Mouse (Mus musculus) forebrain, postnatal 0 days (tissue): ENCODE results near the gene Cep97. TPM values are rescaled to one million over a fixed set of nuclear protein-coding genes. Genes with fewer than 3 reads are reported as not detected.
"Not testable (repeated sequence)": the region's sequence is repeated elsewhere in the genome, so short reads cannot be mapped to it uniquely, and the experiment has no call there.

ENCODE experiments used
- ATAC-seq: fragments of 200-750 bp; cut with Nextera tagmentation; 2 replicates; pipeline ENCODE4 v1.8.0; 2017; ENCODE audit warnings: mild to moderate bottlenecking, moderate library complexity
- DNase-seq: peaks from one replicate; pipeline ENCODE4 v3.0.0-alpha.2; 2015
- H3K27ac ChIP-seq: fragments of 300-500 bp; sonication (generic); 2 replicates; pipeline ENCODE4 v1.5.1; 2014; ENCODE audit warnings: low read depth, mild to moderate bottlenecking, antibody characterized with exemption, low read length, moderate library complexity, mixed read lengths
- H3K27me3 ChIP-seq: fragments of 300-500 bp; sonication (generic); 2 replicates; pipeline ENCODE4 v1.6.1; 2014; ENCODE audit warnings: mild to moderate bottlenecking, low read length, mixed read lengths; ENCODE audit not compliant: insufficient read depth
- H3K36me3 ChIP-seq: fragments of 300-500 bp; sonication (generic); 2 replicates; pipeline ENCODE4 v1.6.1; 2014; ENCODE audit warnings: mild to moderate bottlenecking, moderate library complexity; ENCODE audit not compliant: insufficient read depth
- H3K4me1 ChIP-seq: fragments of 300-500 bp; sonication (generic); 2 replicates; pipeline ENCODE4 v1.6.1; 2014; ENCODE audit warnings: antibody characterized with exemption; ENCODE audit not compliant: insufficient read depth
- H3K4me2 ChIP-seq: fragments of 300-500 bp; sonication (generic); 2 replicates; pipeline ENCODE4 v1.6.1; 2014; ENCODE audit warnings: low read depth, mild to moderate bottlenecking, moderate library complexity
- H3K4me3 ChIP-seq: fragments of 300-500 bp; sonication (generic); 2 replicates; pipeline ENCODE4 v1.5.1; 2014; ENCODE audit warnings: low read depth, low read length, mixed read lengths
- H3K9ac ChIP-seq: fragments of 300-500 bp; sonication (generic); 2 replicates; pipeline ENCODE4 v1.6.1; 2014; ENCODE audit warnings: mild to moderate bottlenecking
- H3K9me3 ChIP-seq: fragments of 300-500 bp; sonication (generic); 2 replicates; pipeline ENCODE4 v1.6.1; 2016; ENCODE audit warnings: low read length
- CTCF ChIP-seq: sonication (generic); IDR thresholded peaks from 2 replicates; pipeline ENCODE4 v1.5.1; 2016; ENCODE audit warnings: antibody characterized with exemption, control low read depth, low read depth
- WGBS: fragments of 180-500 bp; shearing (Covaris S2); extraction: QIAGEN DNeasy Blood & Tissue Kit; methylation state at CpG from one replicate; pipeline ENCODE4 v1.1.7; 2014; 5-methylcytosine and 5-hydroxymethylcytosine counted together
- polyA plus RNA-seq: library from polyadenylated mRNA; unstranded; fragments of >200 nt; fragmentation: Nextera tagmentation; extraction: Ambion mirVana; gene quantifications from 2 replicates; pipeline ENCODE4 v1.2.1, GENCODE M21; 2015
- total RNA-seq: library from RNA; depleted of rRNA; stranded (reverse); fragments of >200 nt; gene quantifications from 2 replicates; pipeline ENCODE4 v1.2.3, GENCODE M21; 2014

Cep97 gene
- total and polyA plus RNA-seq, 2 experiments from 2014 or later = 6.5 to 9.4 TPM

DNA sequence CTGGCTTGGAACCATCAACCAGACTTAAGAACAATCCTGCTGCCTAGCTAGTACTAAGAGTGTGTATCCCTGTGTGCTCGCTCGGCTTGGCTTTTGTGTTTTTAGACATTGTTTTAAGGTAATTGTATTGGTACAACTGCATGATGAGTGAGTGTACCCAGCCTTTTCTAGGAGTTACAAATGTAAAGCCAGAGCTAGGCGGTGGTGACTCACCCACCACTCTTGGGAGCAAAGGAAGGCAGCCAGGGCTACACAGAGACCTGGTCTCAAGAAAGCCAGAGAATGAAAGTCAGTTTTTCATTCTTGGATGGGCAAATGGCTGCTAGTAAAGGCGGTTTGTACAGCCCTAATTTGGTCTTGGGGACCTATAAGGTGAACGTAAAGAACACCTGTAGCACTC, 35.8 kb upstream of the Cep97 start:
- H3K36me3 ChIP-seq = peaks cover 32% of the 10 kb centered on the region
- no peak overlapping the region for H3K4me2 ChIP-seq
- WGBS = 93% methylated on average over 5 of the region's 5 CpGs
- no peak overlapping the region for H3K4me3 ChIP-seq
- H3K9me3 ChIP-seq = no peaks in the 10 kb centered on the region
- no peak for ATAC-seq
- H3K27ac ChIP-seq = no peak overlapping the region
- TF ChIP-seq CTCF = no peak
- H3K27me3 ChIP-seq = no peaks in the 10 kb centered on the region
- no peak for DNase-seq
- peaks cover 10% of the 10 kb centered on the region for H3K4me1 ChIP-seq
- no peak overlapping the region for H3K9ac ChIP-seq

DNA sequence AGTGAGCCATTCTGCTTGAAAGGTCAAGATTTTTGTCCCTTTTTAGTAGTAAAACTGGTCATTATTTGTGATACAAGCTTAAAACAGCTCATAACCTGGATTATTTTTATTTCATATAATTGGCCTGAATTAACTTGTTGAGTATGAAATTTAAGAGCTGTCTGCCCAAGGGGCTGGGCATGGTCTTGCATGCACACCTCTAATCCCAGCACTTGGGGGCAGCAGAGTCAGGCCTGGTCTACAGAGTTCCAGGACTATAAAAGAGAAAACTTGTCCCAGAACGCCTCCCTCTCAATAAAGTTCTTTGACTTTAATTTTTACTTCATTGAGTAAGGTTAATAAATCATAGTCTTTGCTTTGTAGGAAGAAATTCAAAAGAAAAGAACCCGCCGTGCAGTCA, 34.5 kb upstream of the Cep97 start:
- TF ChIP-seq CTCF = peak; percentile 65
- DNase-seq (peak; percentile 40), ATAC-seq (no peak)
- peaks cover 32% of the 10 kb centered on the region for H3K36me3 ChIP-seq
- 75% methylated on average over 3 of the region's 3 CpGs for WGBS
- no peak overlapping the region for H3K4me3 ChIP-seq
- no peaks in the 10 kb centered on the region for H3K9me3 ChIP-seq
- no peaks in the 10 kb centered on the region for H3K27me3 ChIP-seq
- no peak overlapping the region for H3K27ac ChIP-seq
- peaks cover 6% of the 10 kb centered on the region for H3K4me1 ChIP-seq
- H3K4me2 ChIP-seq = no peak overlapping the region
- no peak overlapping the region for H3K9ac ChIP-seq

DNA sequence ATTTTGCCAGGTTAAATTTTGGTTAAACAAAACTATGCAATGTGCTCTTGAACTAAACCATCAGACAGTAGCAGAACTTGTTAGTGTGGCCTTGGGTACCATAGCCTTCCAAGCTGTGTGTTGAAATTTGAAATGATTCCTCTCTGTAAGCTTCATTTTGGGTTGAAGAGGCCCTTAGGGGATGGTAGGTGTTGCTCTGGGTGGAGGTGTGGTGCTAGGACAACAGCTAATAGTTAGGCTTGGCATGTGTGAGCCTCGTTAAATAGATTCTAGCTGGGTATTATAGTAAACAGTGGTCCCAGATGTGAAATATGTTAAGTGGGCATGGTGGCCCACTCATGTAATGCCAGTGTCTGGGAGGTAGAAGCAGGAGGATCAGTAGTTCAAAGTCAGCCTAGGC, 32.6 kb upstream of the Cep97 start:
- Histone ChIP-seq H3K9me3 (no peaks in the 10 kb centered on the region), H3K9ac (peak overlapping the region; percentile 87), H3K27ac (no peak overlapping the region), H3K4me1 (peaks cover 6% of the 10 kb centered on the region), H3K4me2 (peak overlapping the region; percentile 69), H3K36me3 (peaks cover 31% of the 10 kb centered on the region), H3K4me3 (peak overlapping the region; percentile 76), H3K27me3 (no peaks in the 10 kb centered on the region)
- TF ChIP-seq CTCF = no peak
- DNase-seq (no peak), ATAC-seq (no peak)
- 6% methylated on average over 1 of the region's 1 CpGs for WGBS

DNA sequence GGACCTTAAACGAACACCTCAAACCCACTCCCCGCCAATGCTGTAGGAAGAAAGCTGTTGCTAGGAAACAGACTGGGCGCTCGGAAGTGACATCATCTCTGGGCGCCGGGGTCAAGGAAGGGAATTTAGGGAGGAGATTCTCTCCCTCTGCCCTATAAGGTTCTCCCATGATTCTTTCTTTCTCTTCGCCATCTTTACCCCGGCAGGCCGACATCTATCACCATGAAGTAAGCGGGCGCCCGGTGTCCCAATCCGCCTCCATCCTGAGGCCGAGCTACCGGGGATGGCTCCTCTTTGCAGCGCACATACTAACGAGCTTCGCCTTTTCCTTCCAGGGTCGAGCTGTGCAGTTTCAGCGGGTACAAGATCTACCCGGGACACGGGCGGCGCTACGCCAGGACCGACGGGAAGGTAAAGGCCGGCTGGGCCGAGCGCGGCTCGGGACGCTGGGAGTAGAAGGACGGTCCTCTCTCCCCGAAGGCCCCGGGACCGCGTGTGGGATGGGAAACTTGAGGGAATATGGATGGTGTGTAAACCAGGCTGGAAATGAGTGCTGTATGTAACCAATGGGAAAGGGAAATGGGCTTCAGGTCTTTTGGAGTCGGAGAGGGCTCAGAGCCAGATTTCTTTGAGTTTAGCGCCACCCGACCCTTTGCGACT, 31.7 kb upstream of the Cep97 start, which contains the start of gene Rpl24:
Gene Rpl24 (plus strand): TSS at position 64 of the 660 bp plus-strand sequence.
- Histone ChIP-seq H3K27ac (peak within 1 kb of the TSS; percentile 89), H3K36me3 (peaks cover 22% of the 10 kb centered on the region), H3K4me3 (peak within 1 kb of the TSS; percentile 76), H3K9ac (peak within 1 kb of the TSS; percentile 87), H3K4me2 (peak within 1 kb of the TSS; percentile 69), H3K4me1 (peaks cover 6% of the 10 kb centered on the region), H3K27me3 (no peaks in the 10 kb centered on the region), H3K9me3 (no peaks in the 10 kb centered on the region)
- ATAC-seq (peak; percentile 97), DNase-seq (peak; percentile 97)
- WGBS = under 1% methylated on average over 42 of the region's 42 CpGs
- TF ChIP-seq CTCF = no peak; the same call in 1 of the 2 replicates

DNA sequence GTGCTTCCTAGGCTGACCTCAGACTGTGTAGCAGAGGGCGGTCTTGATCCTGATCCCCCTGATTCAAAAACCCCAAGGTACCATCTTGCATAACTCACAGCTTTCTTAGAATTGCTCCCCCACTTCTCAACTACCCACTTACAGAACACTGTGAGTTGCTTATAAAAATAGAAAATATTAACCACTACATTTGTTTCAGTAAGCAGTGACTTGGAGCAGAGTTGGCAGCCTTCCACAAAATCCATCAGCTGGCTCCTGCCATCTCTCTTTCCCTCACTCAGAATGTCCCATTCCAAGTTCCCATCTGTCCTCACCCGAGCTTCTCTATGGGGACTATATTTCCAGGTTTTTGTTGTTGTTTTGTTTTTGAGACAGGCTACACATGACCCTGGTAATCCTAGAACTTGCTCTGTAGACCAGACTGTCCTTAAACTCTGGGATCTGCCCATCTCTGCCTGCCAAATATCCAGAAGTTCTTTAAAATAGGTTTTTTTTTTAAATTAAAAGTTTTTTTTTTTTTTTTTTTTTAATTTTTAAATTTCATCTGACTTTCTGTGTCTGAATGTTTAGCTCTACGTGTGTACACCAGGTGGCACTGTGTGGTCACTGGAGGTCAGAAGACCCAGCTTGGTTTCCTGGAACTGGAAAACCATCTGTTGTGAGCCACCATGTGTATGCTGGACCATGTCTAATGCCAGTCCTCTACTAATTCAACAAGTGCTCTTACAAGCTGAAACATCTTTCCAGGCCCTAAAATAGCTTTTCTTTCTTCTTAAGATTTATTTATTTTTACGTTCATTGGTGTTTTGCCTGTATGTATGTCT, 29.7 kb upstream of the Cep97 start:
- 59% methylated on average over 4 of the region's 4 CpGs for WGBS
- no peaks in the 10 kb centered on the region for H3K9me3 ChIP-seq
- ATAC-seq = no peak

DNA sequence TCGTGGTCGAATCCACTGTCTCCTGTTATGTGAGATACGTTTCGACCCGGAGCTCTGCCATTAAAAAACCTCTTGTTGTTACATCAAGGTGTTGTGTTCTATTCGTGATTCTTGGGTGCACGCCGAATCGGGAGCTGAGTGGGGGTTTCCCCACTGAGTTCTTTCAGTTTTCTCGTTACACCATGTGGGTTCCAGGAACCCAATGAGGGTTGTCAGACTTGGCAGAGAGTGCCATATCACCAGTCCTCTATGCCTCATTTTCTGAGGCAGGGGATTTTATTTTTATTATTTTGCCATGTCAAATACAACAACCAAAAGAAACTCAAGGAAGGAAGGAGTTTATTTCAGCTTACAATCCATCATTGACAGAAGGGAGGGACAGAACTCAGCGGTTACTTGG, 28.4 kb upstream of the Cep97 start:
- not testable (repeated sequence) for H3K27ac ChIP-seq, H3K36me3 ChIP-seq, H3K4me2 ChIP-seq, H3K9me3 ChIP-seq, H3K4me3 ChIP-seq, ATAC-seq, H3K4me1 ChIP-seq, H3K9ac ChIP-seq, H3K27me3 ChIP-seq, DNase-seq
- WGBS = 91% methylated on average over 6 of the region's 11 CpGs

More for the DNA sequence above, 29.7 kb upstream of the Cep97 start:
- no peak for DNase-seq
- Histone ChIP-seq H3K27ac (no peak overlapping the region), H3K4me3 (no peak overlapping the region), H3K4me2 (no peak overlapping the region), H3K36me3 (peaks cover 3% of the 10 kb centered on the region; the same call in 1 of the 2 replicates), H3K27me3 (no peaks in the 10 kb centered on the region), H3K4me1 (peaks cover 6% of the 10 kb centered on the region), H3K9ac (no peak overlapping the region)
- TF ChIP-seq CTCF = peak; percentile 39

DNA sequence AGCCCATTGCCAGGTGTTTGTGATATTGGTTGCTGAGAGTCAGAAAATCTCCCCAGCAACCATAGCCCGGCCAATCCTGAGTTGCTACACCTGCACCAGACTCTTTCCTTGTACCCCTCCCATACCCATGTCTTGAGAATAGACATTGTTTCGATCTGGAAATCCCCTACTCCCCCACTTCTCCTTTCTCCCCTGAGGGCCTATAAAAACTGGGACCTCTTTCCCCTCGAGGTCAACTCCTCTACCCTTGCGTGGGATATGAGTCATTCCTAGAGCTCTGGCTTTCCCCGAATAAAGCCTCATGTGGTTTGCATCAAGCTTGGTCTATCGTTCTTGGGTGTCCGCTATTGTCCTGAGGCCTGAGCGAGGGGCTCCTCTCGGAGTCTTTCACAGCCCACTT, 19.5 kb upstream of the Cep97 start:
- not testable (repeated sequence) for DNase-seq, H3K27me3 ChIP-seq, ATAC-seq, H3K9me3 ChIP-seq, H3K9ac ChIP-seq, H3K36me3 ChIP-seq, H3K4me3 ChIP-seq, H3K4me2 ChIP-seq, H3K27ac ChIP-seq, H3K4me1 ChIP-seq
- WGBS = 92% methylated on average over 9 of the region's 9 CpGs
